Mouse (Mus musculus) erythroid progenitor cell, adult 5-6 weeks (primary cell): ENCODE results near the gene Gm21983. TPM values are rescaled to one million over a fixed set of nuclear protein-coding genes. Genes with fewer than 3 reads are reported as not detected.

ENCODE experiments used
- ATAC-seq: replicated peaks from 2 replicates; pipeline ENCODE4 v1.8.0; 2016; ENCODE audit warnings: moderate number of reproducible peaks, mild to moderate bottlenecking, moderate TSS enrichment, inconsistent platforms; ENCODE audit not compliant: poor library complexity, low FRiP score, severe bottlenecking
- total RNA-seq, 2 experiments: library from RNA; stranded (forward) in 1 of 2; stranded (reverse) in 1 of 2; fragments of 150-400 nt in 1 of 2; fragments of 186-747, 209-891 nt in 1 of 2; gene quantifications; 2 replicates each; pipeline versions ENCODE4 v1.2.3 to v1.2.4; 2015 to 2017; ENCODE audit warnings: low replicate concordance in 2 of 2

Gene Gm21983
- not detected in 2 replicates for total RNA-seq (2015; ENCODE audit: low replicate concordance)
- not detected in 2 replicates for total RNA-seq (2017; ENCODE audit: low replicate concordance)

- ATAC-seq: no peak
These were observed at the start of gene Gm21983, which contains the start of gene Mia for GRCm38 (mm10) chr7:27180837-27181695. Gm21983 (minus strand) TSS chr7:27181086. Mia (minus strand) TSS chr7:27181157.

GRCm38 (mm10) chr7:27228865-27229264 lies 48.0 kb upstream of the Gm21983 start:
- peak; percentile 2; the same call in 1 of the 2 replicates for ATAC-seq

DNA sequence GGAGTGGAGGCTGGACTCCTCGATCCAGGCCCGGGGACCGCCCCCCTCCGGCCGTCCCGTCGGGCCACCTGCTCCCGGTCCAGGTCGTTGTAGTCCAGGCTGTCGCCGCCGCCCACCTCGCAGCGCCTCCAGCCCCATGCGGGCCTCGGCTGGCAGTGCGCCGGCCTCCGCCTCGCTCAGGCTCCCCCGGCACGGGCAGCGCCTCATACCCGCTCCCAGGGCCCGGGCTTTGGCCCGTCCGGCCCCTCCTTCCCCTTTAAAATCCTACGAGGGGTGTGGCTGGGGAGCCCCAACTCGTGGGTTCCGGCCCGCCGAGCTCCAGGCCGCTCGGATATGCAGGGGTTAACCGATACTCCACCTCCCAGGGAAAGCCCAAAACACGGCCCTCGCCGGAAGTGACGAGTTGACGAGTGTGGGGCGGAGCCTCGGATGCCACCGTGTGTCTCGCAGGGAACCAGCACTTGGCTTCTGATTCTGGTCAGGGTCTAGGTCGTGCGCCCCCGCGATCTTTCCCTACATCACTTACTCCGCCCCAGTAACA lies 47.5 kb upstream of the Gm21983 start, which contains the start of gene Itpkc:
TSS of gene Itpkc (minus strand) at position 381 of the 541 bp plus-strand sequence.
- ATAC-seq: peak; percentile 89

DNA sequence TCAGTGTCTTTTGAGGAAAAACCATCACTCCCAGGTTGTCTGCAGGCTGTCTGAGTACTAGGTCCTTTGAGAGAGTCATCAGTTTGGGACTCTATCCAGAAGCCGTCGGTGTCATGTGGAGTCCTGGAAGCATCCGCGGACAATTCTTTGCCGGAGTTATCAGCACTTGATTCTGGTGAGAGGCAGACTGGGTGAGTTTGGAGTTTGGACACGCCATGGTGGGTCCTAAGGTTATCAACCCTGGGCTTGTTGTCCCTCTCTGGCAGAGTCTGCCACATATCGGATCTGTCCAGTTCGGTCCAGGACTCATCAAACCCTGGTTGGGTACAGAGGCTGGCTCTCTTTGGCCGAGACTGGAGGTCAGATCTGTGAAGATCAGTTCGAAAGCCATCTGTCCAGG lies 46.8 kb upstream of the Gm21983 start:
- 0 out of 2 replicates have a peak, but pooled peaks have one; percentile 9 for ATAC-seq

DNA sequence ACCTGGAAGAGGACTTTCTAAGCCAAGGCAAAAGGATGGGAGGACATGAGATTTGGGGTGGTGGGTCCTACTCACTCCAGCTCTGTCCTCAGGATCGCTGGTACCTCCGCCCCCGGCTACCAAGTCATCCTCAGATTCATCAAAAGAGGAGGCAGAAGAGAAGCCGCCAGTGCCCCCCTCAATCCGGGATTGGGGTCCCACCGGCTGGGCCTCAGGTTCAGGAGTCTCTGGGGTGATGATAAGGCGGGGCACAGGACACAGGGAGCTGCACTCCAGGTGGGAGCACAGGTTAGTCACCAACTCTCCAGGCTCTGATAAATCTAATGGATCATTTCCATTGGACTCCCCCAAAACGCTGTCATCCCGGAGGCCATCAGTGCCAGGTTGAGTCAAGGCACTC lies 46.4 kb upstream of the Gm21983 start:
- ATAC-seq: no peak

DNA sequence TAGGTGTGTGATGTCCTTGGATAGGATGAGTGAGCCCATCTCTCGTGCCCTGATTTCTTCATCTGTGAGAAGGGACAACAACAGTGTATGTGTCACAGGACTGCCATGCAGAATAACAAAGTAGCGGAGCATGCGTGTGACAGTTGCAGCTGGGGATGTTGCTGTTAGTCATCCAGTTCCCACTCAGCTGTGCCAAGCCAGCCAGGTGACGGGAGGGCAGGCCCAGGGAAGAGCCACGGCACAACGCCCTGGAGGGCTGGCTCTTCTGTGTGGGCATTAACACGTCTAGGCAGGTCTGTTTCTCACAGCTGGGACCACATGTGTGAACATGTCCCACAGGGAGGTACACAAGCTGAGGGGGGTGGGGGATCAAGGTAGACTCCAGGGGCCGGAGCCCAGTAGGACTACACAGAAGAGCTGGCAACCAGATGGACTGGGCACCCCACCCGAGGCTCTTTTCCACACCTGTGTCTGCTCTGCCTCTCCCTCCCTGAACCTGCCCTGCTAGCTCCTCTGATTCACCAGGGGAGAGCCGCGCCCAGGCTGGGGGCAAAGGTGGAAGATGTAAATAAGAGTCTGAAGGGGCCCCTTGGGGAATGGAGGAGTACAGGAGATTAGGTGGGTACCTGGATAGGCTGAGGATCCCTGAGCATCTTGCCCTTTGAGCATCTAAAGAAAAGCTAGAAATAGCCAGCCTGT lies 44.1 kb upstream of the Gm21983 start:
- ATAC-seq: no peak

GRCm38 (mm10) chr7:27222538-27222937 lies 41.7 kb upstream of the Gm21983 start:
- no peak for ATAC-seq

- no peak for ATAC-seq
These were observed 41.1 kb upstream of the Gm21983 start for GRCm38 (mm10) chr7:27221939-27222338.

DNA sequence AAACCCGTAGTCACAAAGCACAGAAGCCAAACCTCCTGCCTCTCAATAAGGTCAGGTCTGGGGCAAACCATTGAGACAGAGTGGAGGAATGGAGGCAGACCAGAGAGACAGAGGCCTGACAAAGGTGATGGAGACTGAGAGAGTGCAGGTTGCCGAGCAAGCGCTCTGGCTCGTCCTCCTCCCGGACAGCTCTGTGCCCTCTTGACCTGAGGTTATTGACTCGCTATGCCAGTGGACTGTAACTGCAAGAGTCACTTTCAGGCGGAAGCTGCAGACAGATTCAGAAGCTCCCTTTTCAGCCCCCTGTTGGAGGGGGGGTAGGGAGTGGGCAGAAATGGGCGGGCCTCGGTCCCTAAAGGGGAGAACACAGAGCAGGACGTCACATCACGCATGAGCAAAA lies 39.1 kb upstream of the Gm21983 start:
- ATAC-seq: no peak

DNA sequence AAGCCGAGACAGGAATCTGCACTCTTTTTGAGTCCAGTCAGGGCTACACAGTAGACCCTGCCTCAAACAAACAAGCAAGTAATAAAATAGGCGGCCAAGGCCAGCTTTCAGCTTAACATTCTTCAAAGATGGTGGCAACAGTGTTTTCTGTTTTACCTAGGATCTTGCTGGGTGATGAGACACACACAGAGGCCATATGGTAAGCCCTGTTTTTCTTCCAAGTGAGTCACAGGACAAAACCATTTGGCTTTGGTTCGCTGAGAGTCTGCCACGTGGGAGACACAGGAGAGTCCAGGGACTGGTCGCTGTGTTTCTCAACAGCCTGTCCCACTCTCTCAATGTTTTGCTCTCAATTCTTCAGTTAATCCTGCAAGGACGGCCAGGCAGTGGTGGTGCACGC lies 37.7 kb upstream of the Gm21983 start:
- no peak for ATAC-seq

DNA sequence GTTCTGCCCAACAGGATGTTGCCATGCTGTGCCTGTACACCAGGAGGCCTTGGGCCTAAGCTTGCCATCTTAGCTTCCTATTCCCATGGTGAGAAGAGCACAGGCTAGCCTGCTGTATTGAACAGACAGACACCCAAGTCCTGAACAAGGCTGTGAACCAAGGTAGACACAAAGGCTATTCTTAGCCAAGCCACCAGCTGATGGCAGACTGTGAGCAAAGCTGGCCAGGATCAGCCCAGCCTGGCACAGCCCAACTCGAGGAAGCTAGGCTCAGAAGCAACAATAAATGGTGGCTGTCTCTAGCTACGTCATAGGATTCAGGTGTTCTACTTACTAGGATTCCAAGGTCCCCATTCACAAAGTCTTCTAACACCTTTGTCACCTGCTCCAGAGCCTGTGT lies 31.7 kb upstream of the Gm21983 start:
- ATAC-seq: 0 out of 2 replicates have a peak, but pooled peaks have one; percentile 50

DNA sequence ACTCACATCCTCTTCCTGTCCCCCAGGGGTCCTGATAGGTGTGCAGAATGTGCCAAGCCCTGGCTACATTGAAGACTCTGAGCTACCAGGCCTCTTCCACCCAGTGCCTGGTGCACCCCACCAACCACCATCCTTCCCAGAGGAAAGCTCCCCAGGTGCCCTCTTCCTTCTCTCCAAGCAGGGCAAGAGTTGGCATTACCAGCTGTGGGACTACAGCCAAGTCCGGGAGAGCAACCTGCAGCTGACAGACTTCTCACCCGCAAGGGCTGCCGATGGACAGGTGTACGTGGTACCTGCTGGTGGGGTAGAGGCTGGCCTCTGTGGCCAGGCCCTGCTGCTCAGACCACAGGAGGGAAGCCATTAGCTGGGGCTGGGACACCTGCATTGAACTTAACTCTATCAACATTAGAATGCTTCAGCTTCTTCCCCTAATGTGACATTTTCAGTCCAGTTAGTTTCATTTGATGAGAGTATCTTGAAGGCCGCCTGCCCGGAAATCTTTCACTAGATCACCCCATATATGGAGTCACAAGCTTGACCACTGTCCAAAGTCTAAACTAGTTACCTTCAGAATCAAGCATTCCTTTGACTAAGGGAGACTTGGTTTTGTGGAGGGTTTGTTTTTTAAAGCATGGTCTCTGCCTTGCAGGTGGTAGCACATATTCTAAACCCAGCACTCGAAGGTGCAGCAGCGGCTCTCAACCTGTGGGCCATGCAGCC lies 23.0 kb upstream of the Gm21983 start:
- ATAC-seq: no peak

DNA sequence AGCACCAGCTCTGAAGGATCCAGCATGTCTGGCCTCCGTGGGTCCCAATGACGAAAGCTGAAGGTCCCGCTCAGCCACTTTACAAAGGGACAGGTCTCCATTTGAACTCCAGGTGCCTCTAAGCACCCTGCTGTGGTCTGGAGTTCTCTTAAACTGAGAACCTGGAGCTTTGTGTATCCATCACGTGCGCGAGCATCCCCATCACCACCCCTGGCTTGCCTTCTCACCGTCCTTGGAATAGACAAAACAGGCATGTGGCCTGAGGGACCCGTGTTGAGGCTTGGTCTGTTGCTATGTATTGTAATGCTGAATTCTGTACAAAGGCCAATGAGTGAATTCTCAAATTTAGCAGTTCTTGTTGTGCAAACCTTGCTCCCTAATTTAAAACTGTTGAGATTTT lies 17.9 kb upstream of the Gm21983 start:
- no peak for ATAC-seq

DNA sequence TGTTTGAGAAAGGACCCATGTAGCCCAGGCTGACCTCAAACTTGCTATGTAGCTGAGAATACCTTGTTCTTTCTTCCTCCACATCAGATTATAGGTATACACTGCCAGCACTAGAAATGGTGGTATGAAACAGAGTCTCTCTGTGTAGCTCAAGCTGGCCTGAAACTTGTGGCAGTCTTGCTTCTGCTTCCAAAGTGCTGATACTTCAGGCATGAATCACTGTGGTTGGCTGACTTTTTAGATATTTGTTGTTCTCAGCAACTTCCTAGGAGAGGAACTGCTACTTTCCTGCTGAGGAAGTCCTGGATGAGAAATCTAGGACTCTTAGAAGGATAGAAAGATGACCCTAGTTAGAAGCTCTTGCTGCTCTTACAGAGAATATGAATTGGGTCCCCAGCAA lies 17.5 kb upstream of the Gm21983 start:
- ATAC-seq: no peak

- ATAC-seq: no peak
These were observed 16.7 kb upstream of the Gm21983 start for GRCm38 (mm10) chr7:27197634-27198033.

DNA sequence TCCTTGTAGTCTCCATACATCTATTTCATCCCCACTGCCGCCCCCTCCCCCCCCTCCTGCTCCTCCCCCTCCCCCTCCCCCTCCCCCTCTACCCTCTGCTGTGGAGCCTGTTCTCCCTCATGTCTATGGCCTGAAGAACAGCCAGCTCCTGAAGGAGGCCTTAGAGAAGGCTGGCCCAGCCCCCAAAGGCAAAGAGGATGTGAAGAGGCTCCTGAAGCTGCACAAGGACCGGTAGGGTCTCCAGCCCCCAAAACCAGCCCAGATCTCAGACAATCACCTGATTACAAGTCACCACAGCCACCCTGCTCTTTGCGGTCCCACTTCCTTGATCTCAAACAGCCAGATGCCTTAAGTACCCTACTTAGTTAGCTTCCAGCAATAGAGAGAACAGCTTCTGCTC lies 16.2 kb upstream of the Gm21983 start:
- ATAC-seq: no peak

DNA sequence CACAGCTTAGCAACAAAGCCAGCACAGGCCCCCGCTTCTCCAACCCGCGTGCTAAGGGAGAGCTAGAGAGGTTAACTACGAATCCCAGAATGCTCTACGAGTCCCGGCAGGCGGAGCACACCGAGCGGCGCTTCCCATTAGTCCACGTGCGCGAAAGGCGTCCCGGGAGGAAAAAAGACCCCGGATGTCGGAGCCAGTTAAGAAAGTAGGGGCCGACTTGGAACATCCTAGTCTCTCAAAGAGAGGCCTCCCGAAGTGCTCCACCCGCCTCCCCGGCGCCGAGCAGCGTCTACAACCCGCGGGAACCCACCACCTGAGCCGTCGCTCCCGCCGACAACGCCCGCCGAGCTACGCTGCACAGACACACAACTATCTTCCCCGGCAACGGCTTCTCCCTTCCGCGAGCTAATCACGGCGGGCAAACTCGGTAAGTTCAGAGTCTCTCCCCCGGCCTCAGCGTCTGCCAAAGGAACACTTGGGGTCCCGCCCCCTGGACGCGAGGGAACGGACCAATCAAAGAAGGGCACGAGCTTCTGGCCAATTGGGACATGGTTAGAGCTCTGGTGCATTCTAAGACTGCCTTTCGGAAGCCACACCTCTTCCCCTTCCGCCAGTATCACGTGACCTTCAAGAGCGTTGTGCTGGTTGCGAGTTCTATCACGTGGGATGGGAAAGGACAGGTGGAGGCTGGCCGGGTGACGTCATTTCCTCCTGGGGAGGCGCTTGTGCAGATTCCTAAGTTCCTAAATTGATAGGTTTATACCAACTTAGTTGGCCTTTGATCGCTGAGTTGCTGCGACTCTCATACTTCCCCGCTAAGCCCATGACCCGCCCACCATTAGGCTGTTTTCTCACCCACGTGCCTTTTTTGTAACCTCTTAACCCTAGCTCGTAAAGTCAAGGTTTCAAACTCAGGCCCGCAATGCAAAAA lies 15.1 kb upstream of the Gm21983 start, which contains the start of the genes BC024978 and Snrpa:
TSS of gene BC024978 (plus strand) at position 101 of the 931 bp plus-strand sequence.
TSS of gene Snrpa (minus strand) at position 591 of the 931 bp plus-strand sequence.
- ATAC-seq: peak; percentile 96

DNA sequence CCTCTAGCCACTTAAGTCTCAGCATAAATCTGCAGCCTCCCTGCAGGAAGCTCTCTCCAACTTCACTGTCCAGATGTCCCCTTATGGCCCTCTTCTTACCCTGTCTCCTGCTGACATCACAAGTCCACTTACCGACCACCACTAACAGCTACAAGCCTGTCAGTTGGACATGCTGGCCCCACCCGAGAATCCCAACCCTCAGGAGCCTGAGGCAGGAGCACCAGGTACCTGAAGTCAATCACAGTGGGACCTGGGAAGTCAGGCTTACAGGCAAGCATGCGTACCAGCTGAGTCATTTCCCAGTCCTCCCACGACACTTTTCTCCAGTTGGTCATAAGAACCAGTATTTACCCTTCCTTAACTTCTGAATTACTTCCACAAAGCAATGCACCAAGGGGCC lies 12.8 kb upstream of the Gm21983 start:
- no peak for ATAC-seq

GRCm38 (mm10) chr7:27192434-27192833 lies 11.5 kb upstream of the Gm21983 start:
- ATAC-seq: no peak
